22 mouse cellular contexts compared by ENCODE assay signal in the genomic region with DNA sequence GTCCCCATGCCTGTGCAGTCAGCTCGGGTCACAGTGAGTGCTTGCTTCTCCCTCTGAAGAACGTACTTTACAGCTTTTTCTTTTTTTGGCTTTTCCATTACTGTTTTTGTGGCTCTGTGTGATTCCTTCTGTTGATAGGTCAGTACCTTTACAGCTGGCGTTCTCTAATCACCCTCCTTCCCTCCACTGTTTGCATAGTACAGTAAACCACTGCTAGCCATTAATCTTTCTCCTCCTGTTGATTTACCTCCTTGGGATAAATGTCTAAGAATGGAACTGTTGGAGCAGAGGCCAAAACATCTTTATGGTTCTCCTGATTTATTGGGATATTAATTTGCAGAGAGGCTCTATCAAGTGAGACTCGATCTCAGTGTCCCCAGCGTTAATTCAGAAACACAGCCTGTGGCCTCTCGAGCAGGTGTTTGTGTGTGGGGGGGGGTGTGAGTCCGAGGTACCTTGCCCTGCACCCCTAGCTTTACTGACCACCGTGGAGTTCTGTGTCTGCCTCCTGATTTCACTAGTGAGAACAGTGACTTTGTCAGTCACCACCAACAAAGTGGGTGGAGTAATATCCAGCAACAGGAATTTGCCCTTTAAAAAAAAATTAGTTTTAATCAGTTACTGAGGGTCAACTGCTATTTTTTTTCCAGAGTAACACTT.
DNase-seq lines count a peak whose midpoint lies in the region; ATAC-seq lines count a peak whose summit lies in the region.
"Had no signal": no experiment of that assay in that cellular context is flagged by ENCODE, and none has a peak within 500 bp of the region (broad histone marks: within the 10 kb centered on the region; RNA-seq: fewer than 3 reads in every experiment).

No protein-coding gene starts in this region.

- ATAC-seq in kidney, embryonic 16.5 days (ENCODE audit: low FRiP score, low TSS enrichment) = peak; percentile 86
- ATAC-seq: CD4-positive, CD25-positive, alpha-beta regulatory T cell, adult 4 months; forebrain, embryonic 13.5 days; hindbrain, embryonic 16.5 days; Patski had no signal

- H3K4me3 ChIP-seq in kidney, embryonic 16.5 days (ENCODE audit: low read length) = no peak overlapping the region
- H3K4me3 ChIP-seq in limb, embryonic 10.5 days = no peak overlapping the region
- H3K4me3 ChIP-seq: forebrain, embryonic 10.5 days; forebrain, embryonic 13.5 days; hindbrain, embryonic 10.5 days; hindbrain, embryonic 13.5 days had no signal

- no peak overlapping the region for H3K9ac ChIP-seq in kidney, embryonic 16.5 days (replicated peaks; ENCODE audit: low read length)
- H3K9ac ChIP-seq: forebrain, embryonic 13.5 days; hindbrain, embryonic 13.5 days had no signal

- peak; percentile 9 for DNase-seq in kidney, adult 9 months
- DNase-seq in kidney, postnatal 10 days = no peak
- no peak for DNase-seq in kidney, adult 11 months
- DNase-seq in limb, embryonic 10.5 days (ENCODE audit: low spot score) = peak; percentile 22
- DNase-seq in MN1 (ENCODE audit: low spot score) = no peak
- DNase-seq: adrenal gland, postnatal 10 days; adrenal gland, postnatal 36 days; cerebellum, adult 18-20 months; cerebellum, adult 9-10 months; cerebellum, postnatal 14 days; gastrocnemius, postnatal 10 days; gastrocnemius, postnatal 36 days; heart, postnatal 36 days had no signal

- H3K27ac ChIP-seq in kidney, embryonic 16.5 days (ENCODE audit: low read length) = no peak overlapping the region
- no peak overlapping the region for H3K27ac ChIP-seq in limb, embryonic 10.5 days
- H3K27ac ChIP-seq: forebrain, embryonic 10.5 days; forebrain, embryonic 13.5 days; hindbrain, embryonic 13.5 days had no signal

- WGBS in kidney, embryonic 16.5 days = 21% methylated on average over 8 of the region's 8 CpGs
- 84% methylated on average over 8 of the region's 8 CpGs for WGBS in limb, embryonic 10.5 days

- H3K4me2 ChIP-seq in kidney, embryonic 16.5 days (replicated peaks; ENCODE audit: low read depth, low read length) = no peak overlapping the region
- H3K4me2 ChIP-seq: forebrain, embryonic 13.5 days; heart, embryonic 11.5 days; hindbrain, embryonic 13.5 days had no signal

- no peaks in the 10 kb centered on the region; the same call in 1 of the 2 replicates for H3K9me3 ChIP-seq in kidney, embryonic 16.5 days (ENCODE audit: low read length)
- H3K9me3 ChIP-seq in limb, embryonic 10.5 days (replicated peaks) = no peaks in the 10 kb centered on the region
- H3K9me3 ChIP-seq: forebrain, embryonic 13.5 days; hindbrain, embryonic 13.5 days had no signal

- H3K36me3 ChIP-seq in kidney, embryonic 16.5 days (ENCODE audit: insufficient read depth, low read length) = peaks cover 27% of the 10 kb centered on the region
- H3K36me3 ChIP-seq in limb, embryonic 10.5 days = peaks cover 28% of the 10 kb centered on the region

- H3K4me1 ChIP-seq in kidney, embryonic 16.5 days (ENCODE audit: insufficient read depth, low read length) = peaks cover 3% of the 10 kb centered on the region; the same call in 1 of the 2 replicates
- H3K4me1 ChIP-seq in limb, embryonic 10.5 days = peaks cover 17% of the 10 kb centered on the region

- no peaks in the 10 kb centered on the region for H3K27me3 ChIP-seq in kidney, embryonic 16.5 days (ENCODE audit: insufficient read depth, low read length)
- H3K27me3 ChIP-seq in limb, embryonic 10.5 days (ENCODE audit: low read depth, poor library complexity, severe bottlenecking) = peaks cover 14% of the 10 kb centered on the region; the same call in 1 of the 2 replicates
- H3K27me3 ChIP-seq: hindbrain, embryonic 13.5 days; Patski had no signal

Comparison
In these comparisons a context has a peak if more than half of its experiments do, and no peak if none do; other contexts are left out.
1. DNase-seq: peak in kidney, adult 9 months (single experiment) and limb, embryonic 10.5 days (single experiment); none in kidney, postnatal 10 days (single experiment), kidney, adult 11 months (single experiment) and MN1 (single experiment).